Mouse (Mus musculus): Measurements from ENCODE around the gene Ptger3. TPM values are rescaled to one million over a fixed set of nuclear protein-coding genes. Genes with fewer than 3 reads are reported as not detected.
A peak's percentile ranks its signal among the peaks of the same experiment; 100 is the strongest.

Ptger3 gene
- total RNA-seq, 2 experiments from 2014 or later: 15.4 to 28.2 TPM

Small RNA genes lying within 50 kb of the gene (microRNA-seq; reads per million reads assigned to microRNA genes)
- gene Mir186: 204 reads per million, percentile 60 among the genes with 10 or more reads in this experiment

Other genes with a start within 250 kb of the Ptger3 start
- 10 to 100 TPM; 64.6 to 72.2 TPM for gene Zranb2, start 32.7 kb upstream of the Ptger3 start, total RNA-seq (2021)